Mouse (Mus musculus) heart, postnatal 0 days (tissue): Measurements from ENCODE around the gene Kynu.

Experiments used
- CTCF ChIP-seq: IDR thresholded peaks from 2 replicates; pipeline ENCODE4 v1.5.1; 2016; ENCODE audit warnings: antibody characterized with exemption, control low read depth, low read depth
- EP300 ChIP-seq: IDR thresholded peaks from 2 replicates; pipeline ENCODE4 v1.6.1; 2016; ENCODE audit warnings: antibody characterized with exemption, low read depth

DNA sequence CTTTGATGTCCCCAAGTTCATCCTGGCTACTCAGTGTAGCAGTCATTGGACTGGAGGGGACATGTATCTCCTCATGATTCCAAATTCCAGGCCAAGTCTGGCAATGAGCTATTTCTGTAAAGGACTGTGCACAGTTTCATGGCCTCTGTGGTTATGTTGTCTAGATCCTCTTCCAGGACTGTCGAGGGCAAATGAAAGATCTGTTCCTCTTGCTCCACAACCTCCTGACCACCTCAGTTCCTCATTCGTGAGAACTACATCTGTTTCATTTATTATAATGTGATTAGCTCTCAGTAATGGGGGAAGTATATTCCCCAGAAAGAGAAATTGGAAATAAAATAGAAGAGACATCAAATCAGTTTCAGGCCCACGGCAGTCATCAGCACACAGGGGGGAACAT, 9.5 kb upstream of the Kynu start:
- TF ChIP-seq CTCF = no peak
- no peak for TF ChIP-seq EP300
